Mouse (Mus musculus): ENCODE measurements around the gene Ntng1.

The Ntng1 gene

DNA sequence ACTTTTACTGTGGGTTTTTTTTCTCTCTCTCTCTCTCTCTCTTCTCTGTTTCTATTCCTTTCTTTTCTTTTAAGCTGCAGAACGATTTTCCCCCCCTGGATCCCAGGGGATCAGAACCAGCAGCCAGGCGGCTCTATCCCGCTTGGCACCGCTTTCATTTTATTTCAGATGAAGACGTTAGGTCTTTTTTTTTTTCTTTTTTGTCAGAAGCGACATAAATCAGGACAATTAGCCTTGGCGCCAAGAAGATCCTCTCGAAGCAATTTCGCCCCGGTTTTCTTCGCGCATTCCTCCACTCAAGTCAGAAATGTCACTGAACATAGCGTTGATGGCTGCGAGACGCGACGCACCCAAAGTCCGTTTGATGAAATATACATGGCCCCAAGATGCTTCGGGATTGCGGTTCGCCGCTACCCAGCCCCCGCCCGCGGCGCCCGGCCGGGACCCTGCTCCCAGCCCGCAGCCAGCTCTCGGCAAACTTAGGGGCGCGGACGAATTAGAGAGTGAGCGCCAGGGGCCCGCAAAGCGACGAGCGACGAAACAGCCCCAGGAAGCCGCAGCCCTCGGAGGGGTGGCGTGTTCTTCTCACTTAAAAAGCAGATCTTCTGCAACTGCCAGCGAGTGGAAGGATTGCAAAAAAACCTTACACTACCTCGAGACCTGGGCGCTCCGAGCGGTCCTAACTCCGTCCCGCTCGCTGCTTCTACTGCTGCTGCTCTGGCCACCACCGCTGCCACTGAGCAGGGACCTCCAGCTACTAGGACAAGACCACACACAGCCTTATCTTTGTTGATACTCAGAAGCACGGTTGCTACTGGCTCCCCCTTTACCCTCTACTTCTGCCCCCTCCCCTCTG lies at the start of gene Ntng1:
Ntng1 (minus strand) TSS at position 806 of the 856 bp plus-strand sequence.
- DNase-seq (ENCODE audit: low spot score in 2 of 2), result peak in 1 of 2 experiments; percentile 4

DNA sequence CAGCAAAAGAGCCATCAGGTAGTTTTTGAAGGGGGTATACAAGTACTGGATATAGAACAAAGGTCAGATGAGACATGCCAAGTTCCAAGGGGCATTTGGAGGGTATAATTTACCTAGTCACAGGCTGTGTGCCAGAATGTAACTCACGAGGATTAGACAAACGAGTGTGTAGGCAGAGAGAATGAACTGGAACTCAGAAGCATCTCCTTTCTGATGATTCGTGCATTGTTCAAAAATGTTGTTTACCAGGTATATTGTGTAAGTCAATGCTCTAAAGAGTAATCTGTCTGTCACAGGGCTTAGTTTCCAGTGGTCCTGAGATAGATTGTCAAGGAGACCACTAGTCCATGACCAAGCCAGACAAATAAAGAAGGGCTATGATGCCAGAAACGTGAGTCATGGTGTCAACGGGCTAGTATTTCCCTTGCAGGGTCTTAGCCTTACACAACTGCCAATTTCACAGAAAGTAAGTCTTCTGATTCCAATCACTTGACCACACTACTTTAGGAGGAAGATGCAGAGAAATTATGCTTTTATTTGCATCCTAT lies 43.7 kb upstream of the Ntng1 start:
- DNase-seq (ENCODE audit: low spot score in 2 of 2), result no peak

DNA sequence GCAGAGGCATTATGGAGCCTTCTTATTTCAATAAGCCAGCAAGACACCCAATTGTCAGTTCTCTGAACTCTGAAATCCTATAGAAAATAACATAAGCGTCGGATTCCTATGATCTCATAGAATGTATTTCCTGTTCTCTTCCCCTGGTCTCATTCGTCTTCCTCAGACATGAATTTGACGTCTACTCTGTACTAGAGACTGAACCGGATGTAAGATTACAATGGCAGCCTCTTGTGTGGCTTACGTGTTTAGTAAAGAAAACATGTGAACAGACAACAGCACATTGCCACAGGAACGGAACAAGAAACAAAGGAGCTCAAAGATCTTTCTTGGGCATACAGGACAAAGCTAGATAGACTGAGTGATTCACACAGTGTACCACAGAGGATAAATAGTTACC lies 5.3 kb upstream of the Ntng1 start:
- no peak for DNase-seq (ENCODE audit: low spot score in 2 of 2)

DNA sequence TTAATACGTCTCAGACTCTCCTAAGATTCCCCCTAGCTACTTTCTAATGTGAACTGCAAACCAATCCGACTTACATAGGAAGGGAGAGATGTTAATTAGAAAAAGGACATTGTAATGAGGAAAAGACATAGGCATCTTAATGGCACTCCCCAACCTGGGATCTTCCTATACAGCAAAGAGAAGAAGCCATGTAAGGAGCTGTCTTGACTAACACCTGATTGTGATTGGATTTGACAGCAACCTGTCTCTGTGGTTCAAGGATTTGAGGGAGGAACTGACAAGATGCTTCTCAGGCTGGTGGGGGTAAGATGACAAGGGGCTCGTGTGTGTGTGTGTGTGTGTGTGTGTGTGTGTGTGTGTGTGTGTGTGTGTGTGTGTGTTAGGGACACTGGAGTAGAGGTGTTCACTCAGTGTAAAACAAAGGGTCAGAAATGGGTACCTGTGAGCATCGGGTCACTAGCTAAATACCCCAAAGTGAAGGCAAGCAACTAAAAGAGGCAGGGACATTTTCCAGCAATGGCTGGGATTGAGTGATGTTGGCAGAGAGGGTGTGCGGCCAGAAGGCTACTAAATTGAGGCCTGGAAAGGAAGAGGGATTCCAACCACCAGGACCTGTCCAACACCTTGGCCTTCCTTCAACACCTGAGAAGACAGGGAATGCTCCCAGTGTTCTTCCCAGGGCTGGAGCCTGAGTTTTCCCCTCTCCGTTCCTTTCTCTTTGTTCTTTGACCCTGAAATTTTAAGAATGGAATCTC lies 667 bp upstream of the Ntng1 start:
- no peak for DNase-seq (ENCODE audit: low spot score in 2 of 2)

DNA sequence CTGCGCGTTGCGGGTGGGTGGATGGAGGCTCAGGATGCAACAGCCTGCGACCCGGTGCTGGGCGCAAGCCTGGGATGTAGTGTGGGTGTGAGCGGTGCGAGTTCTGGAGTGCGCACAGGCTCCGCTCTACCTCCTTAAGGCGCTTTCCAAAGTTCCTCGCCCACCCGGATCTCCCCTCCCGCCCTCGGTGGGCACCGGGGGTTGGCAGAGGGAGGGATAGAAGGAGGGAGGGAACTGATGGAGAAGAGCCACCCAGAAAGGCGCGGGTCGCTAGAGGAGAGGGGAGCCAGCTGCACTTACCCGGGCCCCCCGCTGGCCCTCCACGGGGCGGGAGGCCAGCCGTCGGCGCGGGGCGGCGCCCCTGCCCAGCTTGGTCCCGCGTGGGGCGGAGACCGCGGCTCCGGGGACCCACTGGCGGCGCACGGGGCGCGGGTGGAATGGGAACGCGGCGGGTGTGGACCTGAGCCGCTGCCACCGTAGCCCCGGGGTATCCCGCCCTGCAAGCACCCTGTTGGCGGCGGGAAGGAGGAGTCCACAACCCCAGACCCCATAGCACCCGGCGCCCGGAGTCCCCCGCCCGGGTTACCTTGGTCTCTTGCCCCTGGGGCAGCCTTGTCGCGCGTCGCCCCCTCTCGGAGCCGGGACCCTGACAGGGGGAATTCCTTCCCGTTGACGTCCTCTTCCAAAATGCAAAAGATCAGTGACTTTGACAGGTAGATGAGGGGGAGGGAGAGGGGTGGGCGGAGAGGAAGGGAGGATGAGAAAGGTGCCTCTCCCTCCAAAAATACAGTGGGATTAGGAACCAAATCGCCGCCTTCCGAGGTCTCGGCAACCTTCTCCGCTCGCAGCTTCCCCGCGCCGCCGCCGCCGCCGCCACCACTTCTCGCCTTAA lies 1.3 kb downstream of the Ntng1 start:
- peak in 1 of 2 experiments; percentile 1 for DNase-seq (ENCODE audit: low spot score in 2 of 2)

DNA sequence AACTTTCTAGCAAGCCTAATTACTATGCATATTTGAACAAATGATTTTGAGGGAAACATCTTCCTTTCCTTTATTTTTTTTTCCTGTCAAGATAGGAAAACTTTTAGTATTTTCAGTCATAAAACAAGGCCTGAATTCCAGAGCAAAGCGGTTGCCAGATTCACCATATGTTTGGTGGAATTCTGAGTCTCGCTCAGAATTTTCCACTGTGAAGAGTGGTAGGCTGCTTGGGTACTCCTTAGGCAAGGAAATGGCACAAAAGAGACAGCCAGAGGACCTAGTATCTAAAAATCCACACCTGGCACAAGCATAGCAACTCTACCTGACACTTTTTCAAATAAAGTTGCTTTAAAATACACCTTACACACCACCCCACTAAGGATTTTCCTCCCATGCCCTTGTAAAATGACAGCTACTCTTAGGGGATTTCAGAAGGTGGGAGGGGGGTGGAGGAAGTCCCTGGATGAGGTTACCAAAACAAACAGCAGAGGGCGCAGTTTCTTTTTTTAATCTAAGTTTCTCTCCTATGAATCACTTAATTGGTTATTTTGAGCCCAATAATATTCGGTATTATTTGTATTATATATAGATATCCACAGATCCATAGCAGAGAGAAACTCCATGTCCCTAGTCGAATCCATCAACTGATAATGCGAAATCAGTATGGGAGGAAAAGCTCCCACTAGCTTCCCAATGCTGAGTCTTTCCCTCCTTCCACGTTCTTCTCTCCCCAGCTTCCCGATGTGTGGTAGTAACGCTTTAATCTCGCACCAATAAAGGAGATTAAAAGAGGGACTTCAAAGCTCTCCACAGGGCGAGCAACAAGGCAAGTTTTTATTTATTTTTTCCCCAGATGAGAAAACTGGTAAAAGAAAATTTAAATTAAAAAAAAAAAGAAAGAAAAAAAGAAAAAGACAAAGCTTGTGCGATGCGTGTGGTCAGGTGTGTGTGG lies 2.2 kb downstream of the Ntng1 start:
- DNase-seq (ENCODE audit: low spot score in 2 of 2), result no peak

DNA sequence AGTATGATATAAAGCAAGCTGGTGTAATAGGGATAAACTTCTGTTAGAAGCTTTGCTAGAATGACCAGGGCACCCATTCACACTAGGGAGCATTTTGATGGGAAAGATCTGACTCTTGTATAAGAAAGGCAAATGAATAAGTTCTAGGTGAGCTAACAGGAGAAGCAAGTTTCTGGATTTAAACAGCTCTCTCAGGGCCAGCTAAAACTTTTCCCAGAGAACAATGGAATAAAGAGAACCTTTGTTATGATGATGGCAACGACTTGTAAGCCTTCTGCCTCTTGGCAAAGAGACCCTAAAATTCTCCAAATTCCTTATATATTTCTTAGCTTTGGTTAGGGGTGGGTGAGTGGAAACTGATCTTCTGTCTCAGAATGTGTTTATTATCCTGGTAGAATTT lies 7.7 kb downstream of the Ntng1 start:
- no peak for DNase-seq (ENCODE audit: low spot score in 2 of 2)

DNA sequence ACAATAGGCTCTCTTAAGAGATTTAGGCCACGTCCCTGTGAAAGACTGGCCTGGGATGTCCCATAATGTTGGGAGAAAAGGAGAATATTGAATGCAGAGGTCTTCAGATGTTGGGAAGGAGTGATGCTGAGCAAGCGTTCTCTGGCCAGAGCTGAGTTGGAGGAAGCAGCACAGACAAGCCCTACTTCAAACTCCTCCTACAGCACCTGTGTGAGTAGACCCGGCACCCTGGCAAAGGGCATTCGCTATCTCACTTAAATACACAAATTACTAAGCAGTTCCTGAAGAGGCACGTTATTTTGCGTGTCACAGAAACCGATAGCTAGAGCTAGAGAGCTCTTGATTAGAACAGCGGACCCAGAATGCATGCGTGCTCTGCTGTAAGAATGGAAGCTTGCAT lies 10.7 kb downstream of the Ntng1 start:
- DNase-seq (ENCODE audit: low spot score in 2 of 2), result no peak

DNA sequence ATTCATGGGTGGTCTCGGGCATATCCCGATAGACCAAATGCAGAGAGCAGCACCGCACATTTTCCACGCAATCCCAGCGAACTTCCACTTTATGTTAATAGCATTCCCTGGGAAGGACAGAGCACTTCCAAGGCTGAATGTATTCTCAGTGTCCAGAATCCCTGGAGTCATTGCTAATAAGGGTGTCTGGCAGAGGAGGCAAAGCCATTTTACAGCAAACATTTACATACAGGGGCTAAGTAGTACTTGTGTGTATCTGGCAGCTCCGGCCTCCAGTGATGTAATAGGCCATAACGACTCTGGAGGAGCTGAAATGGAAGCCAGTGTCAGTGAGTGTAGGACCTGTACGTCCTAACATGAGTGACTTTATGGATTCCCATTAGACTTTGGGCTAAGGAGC lies 11.5 kb downstream of the Ntng1 start:
- DNase-seq (ENCODE audit: low spot score in 2 of 2), result no peak

DNA sequence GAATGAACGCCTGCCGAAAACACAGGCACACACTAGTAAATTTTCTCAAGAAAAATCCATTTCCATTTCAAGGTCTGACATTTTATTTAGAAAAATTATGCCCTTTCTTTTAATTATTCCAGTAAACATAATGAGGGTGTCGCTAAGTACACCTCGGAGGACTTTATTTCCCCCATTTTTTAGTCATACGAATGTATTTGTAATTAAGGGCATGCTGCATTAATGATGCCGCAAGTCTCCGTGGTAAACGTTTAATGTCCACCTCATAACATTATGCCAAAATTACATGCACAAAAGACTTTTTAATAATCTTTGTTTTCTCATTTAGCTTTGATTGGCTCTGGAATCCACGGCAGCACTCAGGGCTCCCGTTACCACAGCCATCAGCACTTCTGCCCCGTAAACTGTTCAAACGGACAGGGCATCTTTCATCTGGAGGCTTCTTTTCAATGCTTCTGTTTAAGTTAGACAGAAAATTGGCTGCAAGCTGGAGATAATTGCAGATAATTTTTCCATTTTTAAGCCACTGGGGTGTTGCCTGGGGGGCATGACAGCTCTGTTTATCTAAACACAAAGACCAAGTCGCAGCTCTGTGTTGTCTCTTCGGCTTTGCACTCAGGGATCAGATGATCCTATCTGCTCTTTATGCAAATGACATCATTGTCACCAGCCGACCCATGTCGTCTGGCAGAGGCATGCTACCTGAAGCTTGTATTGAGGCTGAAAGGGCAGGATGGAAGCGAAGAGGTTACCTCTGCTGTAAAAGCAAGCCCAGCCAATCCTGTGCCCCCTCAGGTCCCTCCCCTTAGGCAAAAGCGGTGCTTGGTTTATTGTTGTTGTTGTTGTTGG lies 12.5 kb downstream of the Ntng1 start:
- no peak for DNase-seq (ENCODE audit: low spot score in 2 of 2)

DNA sequence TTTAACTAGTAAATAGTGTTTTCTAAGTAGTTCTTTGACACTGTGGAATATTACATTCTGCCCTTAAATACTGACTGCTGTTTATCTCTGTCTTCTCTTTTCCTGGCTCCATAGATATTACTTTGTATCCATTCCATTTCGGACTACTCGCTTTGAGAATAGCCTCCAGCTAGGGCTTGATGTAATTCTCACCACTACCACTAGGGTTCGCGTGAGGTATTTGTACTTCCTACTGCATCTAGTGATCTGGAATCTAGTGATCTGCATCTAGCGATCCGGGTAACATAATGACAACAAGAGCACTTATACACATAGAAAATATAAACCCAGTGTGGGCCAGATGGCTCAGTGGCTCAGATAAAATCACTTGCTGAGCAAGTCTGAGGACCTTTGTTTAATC lies 14.2 kb downstream of the Ntng1 start:
- DNase-seq (ENCODE audit: low spot score in 2 of 2), result no peak

DNA sequence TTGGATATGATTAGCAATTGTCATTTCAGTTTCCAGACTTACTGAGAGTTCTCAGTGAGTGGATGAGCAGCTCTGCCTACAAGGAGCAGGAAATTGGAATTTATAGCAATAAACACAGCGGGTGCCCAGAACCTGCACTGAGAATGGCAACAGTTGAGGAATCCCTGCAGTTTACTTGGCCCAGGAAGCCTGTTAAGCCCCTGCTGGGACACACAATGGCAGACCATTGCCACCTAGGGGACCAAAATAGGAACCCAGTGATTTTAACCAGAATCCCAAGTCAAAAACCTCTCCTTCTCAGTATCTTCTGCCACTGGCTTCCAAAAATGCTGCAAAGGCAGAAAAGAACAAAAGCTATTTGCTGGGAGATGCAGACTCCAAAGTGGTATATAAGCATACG lies 37.8 kb downstream of the Ntng1 start:
- no peak for DNase-seq (ENCODE audit: low spot score in 2 of 2)

DNA sequence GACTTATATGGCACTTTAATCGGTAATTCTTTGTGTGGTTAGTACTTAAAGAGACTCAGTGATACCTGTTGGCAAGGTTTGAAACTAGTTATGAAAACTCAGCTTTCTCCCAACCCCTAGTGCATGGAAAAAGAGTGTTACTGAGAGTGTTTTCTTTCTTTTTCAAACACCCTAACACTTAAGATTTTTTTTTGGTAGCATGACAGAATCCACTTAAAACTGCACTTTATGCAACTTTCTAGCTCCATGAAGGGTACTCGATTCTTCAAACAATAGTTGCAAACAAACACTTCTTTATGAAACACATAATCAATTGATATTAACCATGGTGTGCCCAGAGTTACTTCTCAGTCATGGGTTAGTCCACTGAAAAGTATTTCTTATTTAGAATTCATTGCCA lies 49.4 kb downstream of the Ntng1 start:
- DNase-seq (ENCODE audit: low spot score in 2 of 2), result no peak

DNA sequence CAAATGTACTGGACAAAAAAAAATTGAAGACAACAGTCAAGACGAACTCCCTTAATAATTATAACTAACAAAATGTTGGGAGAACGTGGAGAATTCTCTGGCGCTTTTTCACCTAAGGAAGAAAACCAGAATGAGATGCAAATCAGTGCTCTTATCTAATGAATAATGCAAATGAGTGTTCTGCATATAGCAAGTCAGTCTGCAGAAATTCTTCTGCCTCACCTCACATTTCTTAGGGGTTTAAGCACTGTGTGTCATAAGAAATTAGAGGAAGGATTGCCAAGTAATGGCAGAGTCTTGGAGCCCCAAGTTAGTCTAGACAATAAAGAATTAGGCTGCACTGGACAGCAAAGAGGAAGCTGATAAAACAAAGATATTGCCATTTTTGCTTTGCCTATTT lies 49.8 kb downstream of the Ntng1 start:
- DNase-seq (ENCODE audit: low spot score in 2 of 2), result no peak

DNA sequence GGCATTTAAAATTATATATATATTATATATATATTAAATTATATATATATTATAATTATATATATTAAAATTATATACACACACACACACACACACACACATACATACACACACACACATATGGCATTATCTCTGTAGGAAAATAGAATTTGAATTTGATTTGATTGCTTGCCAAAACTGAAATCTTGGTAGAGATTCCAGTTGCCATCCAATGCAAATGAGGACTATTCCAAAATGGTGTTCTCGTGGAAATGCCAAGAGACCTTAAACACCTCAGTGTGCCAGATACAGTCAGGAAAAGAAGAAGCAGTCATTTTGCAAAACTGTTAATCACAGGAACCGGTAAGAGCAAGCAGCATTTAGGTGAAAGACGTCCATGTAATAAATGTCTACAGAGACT lies 51.3 kb downstream of the Ntng1 start:
- DNase-seq (ENCODE audit: low spot score in 2 of 2), result no peak

DNA sequence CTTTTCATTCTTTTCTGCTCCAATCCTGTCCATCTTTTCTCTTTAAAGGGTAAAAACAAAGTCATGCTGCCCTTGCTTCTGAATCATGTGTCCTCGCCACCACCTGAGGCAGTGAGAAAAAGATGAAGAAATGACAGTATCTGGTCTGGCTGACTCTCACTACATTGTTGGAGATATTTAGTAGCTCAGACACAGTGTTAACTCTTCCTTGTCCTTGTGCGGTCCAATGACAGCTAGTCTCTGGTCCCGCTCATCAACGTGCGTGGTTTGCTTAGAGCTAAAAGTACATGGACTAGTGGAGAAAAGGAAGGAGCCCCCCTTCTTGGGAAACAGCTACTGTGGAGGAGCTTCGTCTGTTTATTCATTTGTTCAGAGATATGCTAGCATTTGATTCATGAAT lies 56.6 kb downstream of the Ntng1 start:
- no peak for DNase-seq (ENCODE audit: low spot score in 2 of 2)

DNA sequence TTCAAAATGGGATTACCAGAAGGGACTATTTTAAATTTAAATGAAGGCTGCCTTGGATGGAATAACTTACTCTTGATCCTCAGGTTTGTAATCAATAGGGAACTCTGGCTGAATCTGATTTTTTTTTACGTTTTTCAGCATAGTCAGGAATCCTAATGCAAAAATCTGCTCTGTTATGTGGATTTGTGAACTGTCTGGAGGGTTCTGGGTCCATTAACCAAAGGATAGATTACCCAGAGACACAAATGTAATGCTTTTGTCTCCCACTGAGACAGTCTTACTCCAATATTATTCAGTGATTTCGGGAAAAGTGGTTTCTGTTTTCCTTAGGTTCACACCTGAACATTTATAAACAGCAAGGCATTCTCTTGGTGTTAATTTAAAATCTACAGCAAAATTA lies 58.5 kb downstream of the Ntng1 start:
- DNase-seq (ENCODE audit: low spot score in 2 of 2), result no peak

DNA sequence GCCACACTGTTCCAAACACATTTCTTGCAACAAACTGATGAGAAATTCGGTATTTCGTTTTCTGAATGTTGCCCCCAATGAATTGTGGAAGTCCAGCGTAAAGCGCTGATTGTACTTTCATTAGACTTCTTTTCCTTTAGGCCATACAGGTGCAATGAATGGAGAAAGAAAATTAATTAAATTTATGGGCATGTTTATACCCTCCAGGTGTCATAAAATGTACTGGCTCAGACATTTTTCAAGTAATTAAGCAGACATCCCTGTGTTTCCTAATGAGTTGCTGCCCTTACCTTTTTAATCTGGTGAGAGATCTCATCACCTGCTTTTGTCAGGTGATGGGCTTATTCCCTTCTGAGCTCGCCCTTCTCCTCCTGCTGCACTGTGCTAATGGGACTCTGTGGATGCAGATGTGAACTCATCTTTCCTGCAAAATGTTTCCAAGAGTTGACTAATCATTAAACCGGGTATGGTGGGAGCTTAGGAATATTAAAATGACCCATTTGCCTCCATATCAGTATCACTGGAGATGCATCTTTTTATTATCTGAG lies 79.0 kb downstream of the Ntng1 start:
- no peak for DNase-seq (ENCODE audit: low spot score in 2 of 2)

DNA sequence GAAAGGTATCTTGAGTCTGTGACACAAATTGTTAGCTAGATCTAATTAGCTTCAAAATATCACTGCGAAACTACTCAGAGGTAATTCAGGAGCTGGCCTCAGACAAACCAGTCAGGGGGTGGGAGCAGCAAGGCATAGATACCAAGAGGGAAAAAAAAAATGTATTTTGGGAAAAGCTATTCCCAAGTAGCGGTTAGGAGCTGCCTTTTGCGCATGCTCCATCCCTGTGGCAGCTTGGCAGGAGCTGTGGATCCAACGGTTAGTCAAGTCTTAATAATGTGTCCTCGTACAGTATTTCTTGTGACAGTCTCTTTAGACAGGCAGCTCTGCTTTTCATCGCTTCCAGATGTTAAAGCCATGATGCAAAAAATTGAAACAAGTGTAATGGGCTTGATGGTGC lies 87.9 kb downstream of the Ntng1 start:
- DNase-seq (ENCODE audit: low spot score in 2 of 2), result no peak
